Mouse (Mus musculus) E14TG2a.4 (cell line): Measurements from ENCODE around the gene Zfp459.
"Not testable (repeated sequence)": the region's sequence is repeated elsewhere in the genome, so short reads cannot be mapped to it uniquely, and the experiment has no call there.

ENCODE experiments used
- CTCF ChIP-seq: conservative IDR thresholded peaks from 2 replicates; pipeline ENCODE4 v1.5.1; 2014; ENCODE audit warnings: low read length
- NANOG ChIP-seq: IDR thresholded peaks from 2 replicates; pipeline ENCODE4 v1.6.1; 2014; ENCODE audit warnings: borderline replicate concordance, low read length, mixed read lengths

- TF ChIP-seq CTCF, NANOG: not testable (repeated sequence)
These were observed 45.9 kb downstream of the Zfp459 start, which contains the start of the genes Gm28041 and Zfp456 for GRCm38 (mm10) chr13:67375050-67375911.
